Mouse (Mus musculus) ES-E14 (cell line): ENCODE data around the gene Mccc1. TPM values are rescaled to one million over a fixed set of nuclear protein-coding genes. Genes with fewer than 3 reads are reported as not detected.

Source experiments
- DNase-seq: peaks from one replicate; pipeline ENCODE4 v3.0.0-alpha.2; 2013; ENCODE audit warnings: low read depth, low spot score
- H3K27ac ChIP-seq: 2 replicates; pipeline ENCODE4 v1.5.1; 2012; ENCODE audit warnings: low read depth, mild to moderate bottlenecking, low read length, moderate library complexity, mixed read lengths; ENCODE audit not compliant: poor library complexity, insufficient read depth, severe bottlenecking
- H3K36me3 ChIP-seq: 2 replicates; pipeline ENCODE4 v1.6.1; 2012; ENCODE audit warnings: mild to moderate bottlenecking, low read length, moderate library complexity, mixed read lengths; ENCODE audit not compliant: control insufficient read depth, poor library complexity, insufficient read depth, severe bottlenecking
- H3K4me1 ChIP-seq, 2 experiments: fragments of 150-350 bp in 1 of 2; sonication (generic) in 1 of 2; 2 replicates each; pipeline ENCODE4 v1.6.1; 2012; ENCODE audit warnings: low read length in 2 of 2, mild to moderate bottlenecking in 1 of 2, mixed read lengths in 1 of 2; ENCODE audit not compliant: control insufficient read depth in 2 of 2, insufficient read depth in 2 of 2, poor library complexity in 1 of 2
- H3K4me3 ChIP-seq, 2 experiments: fragments of 150-350 bp in 1 of 2; sonication (generic) in 1 of 2; 2 replicates each; pipeline ENCODE4 v1.5.1; 2012; ENCODE audit warnings: low read length in 2 of 2, low read depth in 1 of 2, mild to moderate bottlenecking in 1 of 2, mixed read lengths in 1 of 2; ENCODE audit not compliant: insufficient read depth in 1 of 2, poor library complexity in 1 of 2, severe bottlenecking in 1 of 2
- H3K9ac ChIP-seq: 2 replicates; pipeline ENCODE4 v1.6.1; 2012; ENCODE audit warnings: low read depth, mild to moderate bottlenecking, low read length, mixed read lengths; ENCODE audit not compliant: poor library complexity, insufficient read depth, severe bottlenecking
- H3K9me3 ChIP-seq: fragments of 150-350 bp; sonication (generic); 2 replicates; pipeline ENCODE4 v1.6.1; 2012; ENCODE audit warnings: low read depth, mild to moderate bottlenecking, low read length; ENCODE audit not compliant: control insufficient read depth, insufficient read depth
- CHD2 ChIP-seq: IDR thresholded peaks from 2 replicates; pipeline ENCODE4 v1.6.1; 2014; ENCODE audit warnings: mild to moderate bottlenecking, low read depth, low read length, inconsistent platforms
- HCFC1 ChIP-seq: IDR thresholded peaks from 2 replicates; pipeline ENCODE4 v1.6.1; 2012; ENCODE audit warnings: low read length, inconsistent platforms, borderline replicate concordance; ENCODE audit not compliant: insufficient read depth
- MAFK ChIP-seq: IDR thresholded peaks from 2 replicates; pipeline ENCODE4 v1.6.1; 2014; ENCODE audit warnings: mild to moderate bottlenecking, low read depth, low read length, inconsistent platforms; ENCODE audit not compliant: insufficient read depth
- ZC3H11A ChIP-seq: IDR thresholded peaks from 2 replicates; pipeline ENCODE4 v1.6.1; 2012; ENCODE audit warnings: low read depth, mild to moderate bottlenecking, inconsistent platforms, low read length, borderline replicate concordance
- ZNF384 ChIP-seq: IDR thresholded peaks from 2 replicates; pipeline ENCODE4 v1.6.1; 2012; ENCODE audit warnings: low read depth, low read length, inconsistent platforms
- in situ Hi-C, 2 experiments: fragments of 600-800 bp; cut with MboI; formaldehyde crosslinking; loops; one replicate each; pipeline ENCODE4 v1.15.1; 2025; ENCODE audit warnings: low sequenced_read_pairs in 2 of 2, inconsistent platforms in 1 of 2; ENCODE audit not compliant: unreplicated experiment in 2 of 2
- total RNA-seq: library from RNA; depleted of rRNA; stranded (reverse); fragments of 300-350 nt; gene quantifications from 2 replicates; pipeline ENCODE4 v1.2.3, GENCODE M21; 2012; rRNA removed

Mccc1 gene
- total RNA-seq, 1 experiment, result 16.6 TPM

DNA sequence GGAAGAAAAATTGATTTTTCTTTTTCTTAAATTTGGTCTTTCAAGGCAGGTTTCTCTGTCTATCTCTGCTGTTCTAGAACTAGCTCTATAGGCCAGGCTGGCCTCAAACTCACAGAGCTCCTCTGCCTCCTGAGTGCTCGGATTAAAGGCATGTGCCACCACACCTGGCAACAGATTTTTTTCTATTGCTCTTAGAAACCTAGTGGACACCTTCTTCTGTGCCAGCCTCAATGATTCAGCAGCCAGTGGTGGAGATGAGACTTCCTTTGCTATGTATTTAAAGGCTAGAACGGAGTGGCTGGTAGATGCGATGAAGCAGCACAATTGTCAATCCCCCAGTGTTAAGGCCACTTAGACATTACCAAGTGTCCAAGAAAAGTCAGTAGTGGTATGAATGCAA, 76.5 kb downstream of the Mccc1 start:
- H3K9ac ChIP-seq, result no peak overlapping the region

DNA sequence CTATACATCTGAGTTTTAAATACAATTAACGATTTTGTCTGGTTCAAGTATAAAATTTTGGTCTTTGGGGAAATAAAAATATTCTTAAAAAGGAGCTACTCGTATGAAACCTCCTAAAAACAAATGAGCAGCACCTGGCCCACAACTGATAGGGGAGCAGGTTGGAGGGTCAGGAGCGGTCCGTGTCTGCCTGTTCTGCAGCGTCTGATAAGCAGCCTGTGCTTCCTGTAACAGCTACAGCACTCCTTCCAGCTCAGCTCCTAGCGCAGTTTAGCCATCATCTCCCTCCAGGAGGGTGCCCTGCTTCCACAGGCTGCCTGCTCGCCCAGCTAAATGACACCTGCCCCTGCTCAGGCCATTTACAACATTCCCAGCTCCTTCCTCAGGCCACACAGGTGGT, 77.0 kb downstream of the Mccc1 start:
- H3K27ac ChIP-seq, result no peak overlapping the region
- no peak overlapping the region for H3K9ac ChIP-seq
- H3K9me3 ChIP-seq, result no peaks in the 10 kb centered on the region
- DNase-seq, result no peak
- in situ Hi-C loops, result no loop called here
- TF ChIP-seq HCFC1 (no peak), CHD2 (no peak), ZNF384 (no peak), MAFK (no peak), ZC3H11A (no peak)
- H3K4me3 ChIP-seq, result no peak overlapping the region
- H3K36me3 ChIP-seq, result no peaks in the 10 kb centered on the region
- peaks cover 0 to 2% of the 10 kb centered on the region in 2 experiments; a peak in 1 of 4 replicates for H3K4me1 ChIP-seq

More for the DNA sequence above, 76.5 kb downstream of the Mccc1 start:
- TF ChIP-seq MAFK, result no peak
- no peak for TF ChIP-seq HCFC1
- TF ChIP-seq CHD2, result no peak
- no peak for TF ChIP-seq ZNF384
- no peak for TF ChIP-seq ZC3H11A
- Histone ChIP-seq H3K36me3 (no peaks in the 10 kb centered on the region), H3K4me3 (no peak overlapping the region), H3K4me1 (peaks cover 0 to 2% of the 10 kb centered on the region in 2 experiments; a peak in 1 of 4 replicates), H3K9me3 (no peaks in the 10 kb centered on the region), H3K27ac (no peak overlapping the region)
- in situ Hi-C loops, result no loop called here
- DNase-seq, result no peak

DNA sequence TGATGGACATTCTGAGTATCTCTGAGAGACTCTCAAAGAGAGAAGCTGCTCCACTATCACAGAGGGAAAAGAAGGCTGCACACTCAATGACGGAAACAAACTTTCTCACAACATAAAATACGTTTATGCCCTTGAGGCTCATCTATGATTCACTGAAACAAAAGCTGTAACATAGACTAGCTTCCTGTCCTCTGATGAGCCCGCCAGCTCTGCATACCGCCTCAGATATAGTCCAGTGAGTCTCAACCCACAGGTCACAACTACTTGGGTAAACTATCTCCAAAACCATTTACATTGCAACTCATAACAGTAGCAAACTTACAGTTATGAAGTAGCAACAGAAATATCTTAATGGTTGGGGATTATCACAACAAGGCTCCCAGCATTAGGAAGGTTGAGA, 78.0 kb downstream of the Mccc1 start:
- no peaks in the 10 kb centered on the region for H3K9me3 ChIP-seq
- no peak overlapping the region for H3K27ac ChIP-seq
- no peak overlapping the region for H3K4me3 ChIP-seq
- H3K4me1 ChIP-seq, result peaks cover 0 to 2% of the 10 kb centered on the region in 2 experiments; a peak in 1 of 4 replicates
- H3K36me3 ChIP-seq, result no peaks in the 10 kb centered on the region; the same call in 1 of the 2 replicates
- no peak for TF ChIP-seq ZNF384
- in situ Hi-C loops, result no loop called here
- DNase-seq, result no peak
- no peak overlapping the region for H3K9ac ChIP-seq

DNA sequence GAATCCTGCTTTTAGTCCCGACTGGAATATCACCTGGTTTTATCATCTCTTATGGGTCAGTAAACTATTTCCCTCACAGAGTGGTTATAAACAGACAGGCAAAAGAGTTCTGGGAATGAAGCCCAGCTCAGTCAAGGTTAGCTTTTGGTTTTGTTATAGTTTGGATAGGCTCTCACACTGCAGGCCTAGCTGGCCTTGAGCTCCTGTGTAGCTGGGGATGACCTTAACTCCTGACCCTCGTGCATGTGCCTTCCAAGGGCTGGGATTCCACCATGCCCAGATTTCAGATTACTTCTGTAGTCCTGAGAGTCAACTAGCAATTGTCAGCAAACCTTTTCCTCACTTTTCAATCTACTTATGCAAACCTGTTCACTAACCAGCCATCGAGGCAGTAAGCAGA, 82.2 kb downstream of the Mccc1 start:
- H3K36me3 ChIP-seq, result no peaks in the 10 kb centered on the region; the same call in 1 of the 2 replicates
- no peaks in the 10 kb centered on the region for H3K9me3 ChIP-seq
- DNase-seq, result no peak
- H3K4me1 ChIP-seq, result no peaks in the 10 kb centered on the region
- no peak overlapping the region for H3K4me3 ChIP-seq
- in situ Hi-C loops, result no loop called here
- TF ChIP-seq ZC3H11A, result no peak
- TF ChIP-seq ZNF384, result no peak
- TF ChIP-seq CHD2, result no peak
- TF ChIP-seq HCFC1, result no peak
- no peak overlapping the region for H3K9ac ChIP-seq
- no peak overlapping the region for H3K27ac ChIP-seq

Other genes with a start within 250 kb of the Mccc1 start
- gene Atp11b, start 246.6 kb downstream of the Mccc1 start, total RNA-seq, result 69.9 and 115 TPM in 2 replicates
- gene Dcun1d1, start 63.2 kb downstream of the Mccc1 start, total RNA-seq, result 28.2 and 32.3 TPM in 2 replicates
- not detected in 2 replicates for gene Ccdc144b, start 52.9 kb upstream of the Mccc1 start, total RNA-seq
- gene Acad9, start 65.3 kb upstream of the Mccc1 start, total RNA-seq, result 38.0 and 41.9 TPM in 2 replicates
- 10.6 and 13.3 TPM in 2 replicates for gene D3Ertd254e, start 150.3 kb upstream of the Mccc1 start, total RNA-seq
- not detected in 2 replicates for gene Qrfpr, start 221.6 kb upstream of the Mccc1 start, total RNA-seq